Mouse (Mus musculus) liver, embryonic 14.5 days (tissue): ENCODE measurements around the gene Fam228b.

Experiments
- CTCF ChIP-seq: IDR thresholded peaks from 2 replicates; pipeline ENCODE4 v1.5.1; 2016; ENCODE audit warnings: antibody characterized with exemption, low read depth, control low read depth
- EP300 ChIP-seq: IDR thresholded peaks from 2 replicates; pipeline ENCODE4 v1.6.1; 2016; ENCODE audit warnings: antibody characterized with exemption, low read depth

DNA sequence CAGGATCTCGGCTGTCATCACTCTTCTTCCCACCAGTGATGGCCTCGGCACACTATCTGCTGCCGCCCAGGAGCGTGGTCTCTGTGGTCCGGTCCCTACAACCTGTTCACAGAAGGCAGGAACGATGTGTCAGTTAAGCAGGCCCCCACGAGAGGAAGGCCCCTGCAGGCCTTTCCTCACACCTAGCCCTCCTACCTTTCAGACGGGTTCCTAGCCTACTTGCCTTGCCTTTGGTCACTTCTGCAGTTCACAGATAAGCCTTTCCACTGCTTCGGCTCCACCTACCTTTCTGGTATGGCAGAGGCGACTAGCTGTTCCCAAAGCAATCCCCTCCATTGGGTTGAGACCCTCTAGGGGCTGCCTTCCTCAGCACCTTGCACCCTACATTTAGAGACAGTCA is 53.5 kb downstream of the Fam228b start:
- no peak for TF ChIP-seq CTCF
- peak; percentile 60; the same call in 1 of the 2 replicates for TF ChIP-seq EP300
